Mouse (Mus musculus) forebrain, embryonic 15.5 days (tissue): ENCODE measurements around the gene Ppara. TPM values are rescaled to one million over a fixed set of nuclear protein-coding genes. Genes with fewer than 3 reads are reported as not detected.

Experiments
- ATAC-seq: fragments of 200-750 bp; cut with Nextera tagmentation; replicated peaks from 2 replicates; pipeline ENCODE4 v1.8.0; 2017; ENCODE audit warnings: mild to moderate bottlenecking, moderate TSS enrichment, moderate library complexity
- H3K27ac ChIP-seq: fragments of 300-500 bp; sonication (generic); replicated peaks from 2 replicates; pipeline ENCODE4 v1.5.1; 2015; ENCODE audit warnings: mild to moderate bottlenecking, inconsistent platforms
- H3K27me3 ChIP-seq: fragments of 300-500 bp; sonication (generic); 2 replicates; pipeline ENCODE4 v1.6.1; 2015; ENCODE audit warnings: inconsistent platforms
- H3K36me3 ChIP-seq: fragments of 300-500 bp; sonication (generic); 2 replicates; pipeline ENCODE4 v1.6.1; 2015; ENCODE audit warnings: mild to moderate bottlenecking, inconsistent platforms
- H3K4me1 ChIP-seq: fragments of 300-500 bp; sonication (generic); 2 replicates; pipeline ENCODE4 v1.6.1; 2015; ENCODE audit warnings: inconsistent platforms
- H3K4me2 ChIP-seq: fragments of 300-500 bp; sonication (generic); replicated peaks from 2 replicates; pipeline ENCODE4 v1.6.1; 2015; ENCODE audit warnings: mild to moderate bottlenecking, inconsistent platforms
- H3K4me3 ChIP-seq: fragments of 300-500 bp; sonication (generic); 2 replicates; pipeline ENCODE4 v1.5.1; 2015; ENCODE audit warnings: mild to moderate bottlenecking, inconsistent platforms
- H3K9ac ChIP-seq: fragments of 300-500 bp; sonication (generic); replicated peaks from 2 replicates; pipeline ENCODE4 v1.6.1; 2015; ENCODE audit warnings: mild to moderate bottlenecking, inconsistent platforms
- H3K9me3 ChIP-seq: fragments of 300-500 bp; sonication (generic); 2 replicates; pipeline ENCODE4 v1.6.1; 2016; ENCODE audit warnings: inconsistent platforms
- WGBS: fragments of 180-500 bp; shearing (Covaris S2); methylation state at CpG from one replicate; pipeline ENCODE4 v1.1.7; 2015; ENCODE audit warnings: mixed read lengths; 5-methylcytosine and 5-hydroxymethylcytosine counted together
- polyA plus RNA-seq: library from polyadenylated mRNA; unstranded; fragments of >200 nt; fragmentation: Nextera tagmentation; extraction: Ambion mirVana; gene quantifications from 2 replicates; pipeline ENCODE4 v1.2.1, GENCODE M21; 2015

Ppara gene
- polyA plus RNA-seq, 1 experiment from 2014 or later = 1.5 TPM

DNA sequence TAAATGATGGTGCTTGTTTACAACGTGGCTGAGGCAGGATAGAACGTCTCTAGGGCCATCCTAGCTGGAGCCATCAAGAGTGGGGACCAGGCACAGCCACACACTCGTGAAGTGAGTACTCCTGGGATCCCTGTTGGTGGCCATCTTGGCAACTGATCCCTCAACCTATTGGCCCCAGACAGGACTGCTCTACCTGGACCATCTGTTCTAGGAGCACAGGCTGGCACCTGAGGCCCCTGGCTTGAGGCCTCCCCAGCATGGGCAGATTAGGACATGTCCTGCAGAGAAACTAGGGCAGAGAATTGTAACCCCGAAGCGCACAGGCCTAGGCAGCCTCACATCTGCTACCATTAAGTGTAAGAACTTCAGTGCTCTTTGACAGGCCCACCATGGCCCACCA, 35.3 kb upstream of the Ppara start:
- peaks cover 94% of the 10 kb centered on the region for H3K36me3 ChIP-seq
- no peaks in the 10 kb centered on the region for H3K27me3 ChIP-seq
- H3K9ac ChIP-seq = no peak overlapping the region
- H3K4me3 ChIP-seq = no peak overlapping the region
- no peak for ATAC-seq
- peak overlapping the region; percentile 66 for H3K27ac ChIP-seq
- 89% methylated on average over 5 of the region's 5 CpGs for WGBS
- peaks cover 48% of the 10 kb centered on the region for H3K4me1 ChIP-seq
- no peaks in the 10 kb centered on the region for H3K9me3 ChIP-seq
- no peak overlapping the region for H3K4me2 ChIP-seq

DNA sequence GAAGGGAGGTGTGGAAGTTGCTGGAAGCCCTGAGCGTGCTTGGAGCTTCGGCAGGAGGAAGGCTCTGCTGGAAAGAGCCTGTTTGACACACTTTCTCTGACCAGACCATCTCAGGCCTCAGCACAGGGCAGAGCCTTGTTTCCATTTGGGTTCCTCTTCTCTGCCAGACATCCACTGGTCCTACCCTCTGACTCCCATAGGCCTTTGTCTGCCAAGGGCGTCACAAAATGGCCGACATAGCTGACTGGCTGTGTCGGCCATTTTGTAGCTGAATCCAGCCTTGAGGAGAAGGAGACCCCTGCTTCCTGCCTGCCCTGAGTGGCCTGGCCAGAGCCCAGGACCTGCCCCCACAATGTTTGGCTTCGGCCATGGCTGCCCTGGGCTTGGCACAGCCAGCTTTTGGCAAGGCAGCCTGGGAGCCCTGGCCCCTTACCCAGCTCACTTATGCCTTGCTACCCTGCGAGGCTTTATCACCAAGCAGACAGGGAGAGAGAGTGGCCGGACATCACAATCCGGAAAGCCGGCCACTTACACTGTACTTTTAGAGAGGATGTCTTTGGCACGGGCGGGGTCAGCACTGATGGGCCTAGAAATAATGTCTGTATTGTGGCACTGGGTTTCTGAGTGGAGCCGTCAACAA, 34.8 kb upstream of the Ppara start:
- no peak for ATAC-seq
- Histone ChIP-seq H3K4me3 (no peak overlapping the region), H3K36me3 (peaks cover 94% of the 10 kb centered on the region), H3K4me2 (no peak overlapping the region), H3K27me3 (no peaks in the 10 kb centered on the region), H3K9ac (no peak overlapping the region), H3K27ac (peak overlapping the region; percentile 66), H3K4me1 (peaks cover 48% of the 10 kb centered on the region), H3K9me3 (no peaks in the 10 kb centered on the region)
- WGBS = 86% methylated on average over 13 of the region's 13 CpGs

DNA sequence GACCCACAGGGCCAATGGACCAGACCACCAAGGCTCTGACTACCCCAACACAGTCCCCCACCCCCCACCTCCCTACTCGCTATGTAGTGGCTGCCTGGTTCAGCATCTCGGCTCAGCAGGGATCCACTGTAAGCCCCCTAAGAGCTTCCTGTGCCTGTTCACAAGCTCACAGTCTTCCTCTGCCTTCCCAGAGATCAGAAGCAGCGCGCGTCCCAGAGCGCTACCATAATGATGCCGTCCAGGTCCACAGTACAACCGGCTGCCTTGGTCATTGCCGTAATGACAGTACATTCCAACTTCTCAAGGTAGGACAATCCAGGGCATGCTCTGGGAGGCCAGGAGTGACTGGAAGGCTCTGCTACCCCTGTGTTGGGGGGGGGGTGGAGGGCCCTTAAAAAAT, 34.1 kb upstream of the Ppara start:
- H3K36me3 ChIP-seq = peaks cover 94% of the 10 kb centered on the region
- no peak overlapping the region for H3K4me3 ChIP-seq
- no peaks in the 10 kb centered on the region for H3K27me3 ChIP-seq
- peak overlapping the region; percentile 66 for H3K27ac ChIP-seq
- H3K4me1 ChIP-seq = peaks cover 48% of the 10 kb centered on the region
- no peak for ATAC-seq
- H3K9ac ChIP-seq = no peak overlapping the region
- 81% methylated on average over 9 of the region's 9 CpGs for WGBS
- H3K4me2 ChIP-seq = no peak overlapping the region
- H3K9me3 ChIP-seq = no peaks in the 10 kb centered on the region

DNA sequence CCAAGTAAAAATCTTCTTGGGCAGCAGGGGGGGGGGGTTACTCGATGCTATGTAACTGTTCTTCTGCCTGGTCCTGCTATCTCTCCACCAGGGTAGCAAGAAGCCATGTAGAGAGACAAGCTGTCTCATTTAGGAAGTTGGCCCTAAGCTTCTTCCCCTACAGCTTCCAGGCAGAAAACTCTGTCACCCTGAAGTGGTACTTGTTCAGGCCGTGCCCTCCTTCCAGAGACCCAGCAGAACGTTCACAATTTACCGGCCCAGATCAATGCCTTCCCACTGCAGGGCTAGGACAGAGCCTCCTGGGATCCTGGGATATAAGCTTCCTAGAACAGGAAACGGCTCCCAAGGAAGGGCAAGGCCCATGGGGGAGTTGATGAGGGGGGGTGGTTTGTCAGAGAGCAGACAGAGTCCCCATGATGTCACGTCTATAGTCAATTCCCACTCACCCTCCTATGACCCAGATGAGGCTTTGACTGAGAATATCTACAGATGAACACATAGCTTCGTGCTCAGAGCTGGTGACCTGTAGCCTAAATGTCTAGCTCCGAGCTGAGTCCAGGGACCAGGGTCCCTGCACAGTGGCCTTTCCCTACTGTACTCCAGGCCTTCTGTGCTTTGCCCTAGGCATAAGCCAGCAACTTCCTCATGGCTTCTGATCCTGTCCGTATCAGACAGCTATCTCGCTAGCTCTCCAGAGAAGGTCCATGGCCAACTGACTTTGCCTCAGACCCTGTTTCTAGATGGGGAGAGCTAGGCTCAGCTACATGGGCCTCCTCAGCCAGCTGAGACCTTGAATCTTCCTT, 33.5 kb upstream of the Ppara start:
- WGBS = 85% methylated on average over 10 of the region's 10 CpGs
- ATAC-seq = no peak
- no peak overlapping the region for H3K4me2 ChIP-seq
- no peaks in the 10 kb centered on the region for H3K9me3 ChIP-seq
- peaks cover 94% of the 10 kb centered on the region for H3K36me3 ChIP-seq
- no peak overlapping the region for H3K4me3 ChIP-seq
- peak overlapping the region; percentile 15; the same call in 1 of the 2 replicates for H3K9ac ChIP-seq
- no peaks in the 10 kb centered on the region for H3K27me3 ChIP-seq
- peaks cover 48% of the 10 kb centered on the region for H3K4me1 ChIP-seq
- peak overlapping the region; percentile 66 for H3K27ac ChIP-seq

DNA sequence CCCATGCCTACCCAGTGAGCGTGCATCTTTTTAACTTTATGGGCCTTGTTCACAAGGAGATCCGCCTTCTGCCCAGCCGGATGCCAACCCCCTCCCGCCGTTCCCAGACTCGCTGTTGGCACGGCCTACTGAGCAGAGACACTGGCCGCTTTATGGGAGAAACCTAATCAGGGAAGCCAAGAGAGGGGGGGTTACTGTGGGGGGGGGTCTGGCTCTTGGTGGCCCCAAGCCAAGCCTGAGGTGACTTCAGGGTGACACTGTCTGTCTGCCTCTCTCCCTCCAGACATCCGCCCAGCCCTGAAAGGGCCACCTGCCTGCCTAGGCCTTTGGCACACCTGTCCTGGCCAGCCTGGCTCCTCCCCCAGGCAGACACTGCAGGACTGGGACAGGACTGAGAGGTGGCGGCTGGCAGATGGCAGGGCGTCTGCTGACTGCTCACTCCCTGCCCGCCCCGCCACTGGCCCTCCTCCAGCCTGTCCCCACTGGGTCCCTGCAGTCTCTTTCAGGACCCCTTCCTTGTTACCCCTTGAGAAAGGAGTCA, 32.3 kb upstream of the Ppara start:
- 40% methylated on average over 12 of the region's 13 CpGs for WGBS
- Histone ChIP-seq H3K27me3 (no peaks in the 10 kb centered on the region), H3K36me3 (peaks cover 95% of the 10 kb centered on the region), H3K4me3 (no peak overlapping the region), H3K9ac (no peak overlapping the region), H3K4me2 (0 out of 2 replicates have a peak overlapping the region, but pooled peaks have one; percentile 0), H3K4me1 (peaks cover 48% of the 10 kb centered on the region), H3K9me3 (no peaks in the 10 kb centered on the region), H3K27ac (peak overlapping the region; percentile 66)
- ATAC-seq = peak; percentile 57

DNA sequence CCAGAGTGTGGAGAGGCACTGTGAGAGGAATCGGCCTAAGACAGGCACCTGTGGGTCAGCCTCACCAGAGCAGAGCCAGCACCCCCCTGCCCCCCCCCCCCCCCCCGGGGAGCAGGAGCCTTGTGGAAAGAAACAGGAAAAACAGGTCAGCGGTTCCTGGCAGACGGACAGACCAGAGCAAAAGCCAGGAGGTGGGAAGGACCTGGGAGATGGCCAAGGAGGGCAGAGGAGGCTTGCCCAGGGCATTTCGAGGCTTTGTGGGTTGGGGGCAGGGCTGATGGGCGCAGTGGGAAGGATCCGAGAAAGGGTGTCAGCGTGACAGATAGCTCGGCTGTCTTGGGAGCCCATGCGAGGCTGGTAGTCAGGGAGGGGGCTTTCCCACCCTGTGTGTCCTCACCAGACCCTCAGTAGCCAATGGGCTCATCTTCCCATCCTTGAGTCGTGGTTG, 31.6 kb upstream of the Ppara start:
- Histone ChIP-seq H3K4me3 (no peak overlapping the region), H3K27ac (peak overlapping the region; percentile 66), H3K4me2 (no peak overlapping the region), H3K9ac (no peak overlapping the region), H3K9me3 (no peaks in the 10 kb centered on the region), H3K27me3 (no peaks in the 10 kb centered on the region), H3K36me3 (peaks cover 91% of the 10 kb centered on the region), H3K4me1 (peaks cover 48% of the 10 kb centered on the region)
- no peak for ATAC-seq
- 67% methylated on average over 11 of the region's 11 CpGs for WGBS

DNA sequence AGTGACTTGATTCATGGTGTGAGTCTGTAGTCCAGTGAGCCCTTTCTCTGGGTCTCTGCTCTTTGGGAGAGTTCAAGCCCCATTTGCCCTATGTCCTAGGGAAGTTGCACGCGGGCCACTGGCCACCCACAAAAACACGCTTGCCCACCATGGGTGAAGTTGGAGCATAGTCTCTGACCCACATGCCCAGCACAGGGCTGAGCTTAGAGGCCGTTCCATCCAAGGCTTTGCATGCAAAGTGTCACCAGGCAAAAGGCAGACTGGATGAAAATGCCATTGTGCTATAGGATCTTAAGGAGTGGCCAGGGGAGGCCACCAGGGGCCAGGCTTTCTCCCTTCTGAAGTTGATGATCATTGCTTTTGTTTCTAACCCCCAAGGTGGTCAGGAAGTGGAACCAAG, 30.9 kb upstream of the Ppara start:
- Histone ChIP-seq H3K27ac (0 out of 2 replicates have a peak overlapping the region, but pooled peaks have one; percentile 66), H3K4me3 (no peak overlapping the region), H3K4me1 (peaks cover 44% of the 10 kb centered on the region), H3K36me3 (peaks cover 84% of the 10 kb centered on the region), H3K9me3 (no peaks in the 10 kb centered on the region), H3K4me2 (no peak overlapping the region), H3K27me3 (no peaks in the 10 kb centered on the region), H3K9ac (no peak overlapping the region)
- WGBS = 92% methylated on average over 4 of the region's 4 CpGs
- ATAC-seq = no peak

DNA sequence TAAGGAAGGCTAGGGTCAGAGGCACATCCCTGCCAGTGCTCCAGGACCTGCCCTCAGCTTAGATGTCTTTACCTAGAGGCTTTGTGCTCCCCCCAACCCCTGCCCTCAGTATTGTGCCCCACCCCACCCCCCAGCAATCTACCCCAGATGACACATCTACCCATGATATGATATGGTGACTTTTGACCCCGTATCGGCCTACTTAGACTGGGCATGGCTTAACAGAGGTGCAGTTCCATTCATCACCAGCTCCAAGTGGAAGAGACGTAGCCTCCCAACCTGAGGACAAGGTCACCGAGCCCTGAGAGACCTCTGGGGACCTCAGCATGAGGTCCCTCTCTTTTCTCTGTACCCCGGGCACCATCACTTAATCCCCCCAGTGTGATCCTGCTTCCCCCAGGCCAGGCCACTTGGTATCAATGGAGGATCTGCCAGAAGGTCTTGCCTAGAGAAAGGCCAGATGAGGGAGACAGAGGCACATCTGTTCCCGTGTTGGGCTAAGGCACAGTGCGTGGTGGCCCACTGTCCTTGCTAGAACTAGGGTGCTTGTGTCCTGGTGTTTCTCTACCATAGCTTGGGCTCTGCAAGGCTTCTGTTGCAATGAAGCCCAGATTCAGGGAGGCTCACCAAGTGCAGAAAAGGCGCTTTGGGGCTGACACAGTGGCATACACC, 30.3 kb upstream of the Ppara start:
- 81% methylated on average over 8 of the region's 8 CpGs for WGBS

DNA sequence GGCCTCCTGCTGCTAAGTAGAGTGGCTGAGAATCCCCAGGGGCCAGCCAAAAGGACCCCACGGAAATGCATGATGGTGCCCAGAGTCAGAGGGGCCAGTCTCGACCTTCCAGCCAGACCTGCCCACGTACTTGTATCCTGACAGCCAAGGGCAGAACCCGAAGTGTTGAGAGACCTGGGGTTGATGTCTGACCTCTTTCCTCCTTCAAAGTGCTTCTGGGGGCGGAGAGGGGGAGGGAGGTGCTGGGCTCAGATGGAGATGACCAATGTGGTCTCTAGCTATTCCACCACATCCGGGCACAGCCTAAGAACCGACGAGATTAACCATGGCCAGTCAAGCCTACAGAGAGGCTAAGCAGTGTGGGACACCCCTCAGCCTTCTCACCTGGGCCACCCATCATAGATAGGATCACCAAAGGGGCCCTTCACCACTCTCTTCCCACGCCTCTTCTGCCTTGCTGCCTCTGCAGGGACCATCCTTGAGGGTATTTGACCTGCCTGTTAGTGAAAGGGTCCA, 29.7 kb upstream of the Ppara start:
- H3K36me3 ChIP-seq = peaks cover 72% of the 10 kb centered on the region
- H3K4me2 ChIP-seq = no peak overlapping the region
- 84% methylated on average over 9 of the region's 9 CpGs for WGBS
- H3K4me3 ChIP-seq = no peak overlapping the region
- ATAC-seq = no peak
- H3K27me3 ChIP-seq = no peaks in the 10 kb centered on the region
- H3K9me3 ChIP-seq = no peaks in the 10 kb centered on the region
- no peak overlapping the region for H3K9ac ChIP-seq
- peaks cover 44% of the 10 kb centered on the region for H3K4me1 ChIP-seq
- peak overlapping the region; percentile 27; the same call in 1 of the 2 replicates for H3K27ac ChIP-seq

More for the DNA sequence above, 30.3 kb upstream of the Ppara start:
- Histone ChIP-seq H3K36me3 (peaks cover 78% of the 10 kb centered on the region), H3K4me2 (no peak overlapping the region), H3K4me3 (no peak overlapping the region), H3K4me1 (peaks cover 44% of the 10 kb centered on the region), H3K27me3 (no peaks in the 10 kb centered on the region), H3K9me3 (no peaks in the 10 kb centered on the region), H3K27ac (peak overlapping the region; percentile 66; the same call in 1 of the 2 replicates), H3K9ac (no peak overlapping the region)
- ATAC-seq = no peak

DNA sequence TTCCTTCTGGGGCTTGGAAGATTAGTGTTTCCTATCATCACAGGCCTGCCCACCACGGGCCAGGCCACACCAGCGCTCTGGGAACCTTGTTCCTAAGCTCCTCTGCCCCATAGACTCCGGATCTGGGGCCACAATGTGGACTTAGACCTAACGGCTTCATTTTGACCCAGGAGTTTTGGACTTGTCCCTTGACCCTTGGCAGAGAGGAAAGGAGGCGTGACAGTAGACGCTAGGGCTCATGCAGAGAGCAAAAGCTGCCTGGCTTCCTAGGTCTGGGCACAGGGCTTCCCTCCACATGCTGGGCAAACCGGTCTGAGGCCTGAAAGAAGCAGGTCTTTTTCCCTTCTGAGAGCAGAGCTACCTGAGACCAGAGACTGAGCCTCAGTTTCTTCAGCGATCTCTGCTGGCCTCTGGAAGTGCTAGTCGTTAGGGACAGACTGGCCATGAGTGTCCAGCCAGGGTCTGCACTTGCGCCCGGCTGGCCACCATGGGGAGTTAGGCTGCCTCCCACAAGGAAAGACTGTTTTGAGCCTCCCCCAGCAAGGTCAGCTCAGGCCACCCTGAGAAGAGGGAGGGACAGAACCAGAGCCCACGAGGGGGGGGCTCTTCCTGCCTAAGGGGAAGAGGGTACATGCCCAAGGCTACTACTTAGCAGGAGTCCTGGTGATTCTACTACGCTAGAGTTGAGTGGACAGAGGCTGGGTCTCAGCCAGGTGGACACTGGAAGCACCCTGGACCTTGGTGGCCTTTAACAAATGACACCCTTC, 29.0 kb upstream of the Ppara start:
- peaks cover 38% of the 10 kb centered on the region for H3K4me1 ChIP-seq
- ATAC-seq = no peak
- no peak overlapping the region for H3K4me3 ChIP-seq
- H3K36me3 ChIP-seq = peaks cover 66% of the 10 kb centered on the region
- WGBS = 79% methylated on average over 13 of the region's 13 CpGs
- no peaks in the 10 kb centered on the region for H3K9me3 ChIP-seq
- H3K27me3 ChIP-seq = no peaks in the 10 kb centered on the region
- peak overlapping the region; percentile 35 for H3K27ac ChIP-seq
- H3K9ac ChIP-seq = no peak overlapping the region
- H3K4me2 ChIP-seq = no peak overlapping the region

DNA sequence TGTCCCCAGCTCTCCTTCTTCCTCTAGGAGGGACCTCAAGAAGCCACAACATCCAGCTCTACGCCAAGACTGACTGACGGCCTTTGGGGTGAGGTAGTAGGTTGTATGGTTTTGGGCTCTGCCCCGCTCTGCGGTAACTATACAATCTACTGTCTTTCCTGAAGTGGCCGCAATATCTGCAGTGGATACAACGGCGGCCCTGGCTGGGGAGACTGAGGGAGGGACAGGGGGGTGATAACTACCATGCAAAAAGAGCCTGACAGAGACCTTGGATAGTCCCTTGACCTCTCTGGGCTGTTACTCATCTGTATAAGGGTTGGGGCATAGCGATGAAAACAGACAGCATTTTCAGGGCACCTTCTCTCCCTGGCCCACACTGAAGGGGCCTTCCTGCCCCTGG, 28.3 kb upstream of the Ppara start:
- H3K36me3 ChIP-seq = peaks cover 59% of the 10 kb centered on the region
- ATAC-seq = no peak
- no peaks in the 10 kb centered on the region for H3K9me3 ChIP-seq
- H3K4me2 ChIP-seq = no peak overlapping the region
- H3K4me1 ChIP-seq = peaks cover 31% of the 10 kb centered on the region
- no peak overlapping the region for H3K27ac ChIP-seq
- 88% methylated on average over 8 of the region's 8 CpGs for WGBS
- no peak overlapping the region for H3K9ac ChIP-seq
- H3K4me3 ChIP-seq = no peak overlapping the region
- no peaks in the 10 kb centered on the region for H3K27me3 ChIP-seq
